Mouse (Mus musculus) heart, embryonic 11.5 days (tissue): ENCODE results near the gene Slc2a6. TPM values are rescaled to one million over a fixed set of nuclear protein-coding genes. Genes with fewer than 3 reads are reported as not detected.
A peak's percentile ranks its signal among the peaks of the same experiment; 100 is the strongest.

Experiments
- ATAC-seq: fragments of 200-750 bp; cut with Nextera tagmentation; replicated peaks from 2 replicates; pipeline ENCODE4 v1.8.0; 2017; ENCODE audit warnings: moderate library complexity; ENCODE audit not compliant: insufficient number of reproducible peaks, low FRiP score, low TSS enrichment
- H3K27ac ChIP-seq: fragments of 300-500 bp; sonication (generic); 2 replicates; pipeline ENCODE4 v1.5.1; 2014; ENCODE audit warnings: mild to moderate bottlenecking, low read depth, low read length
- H3K27me3 ChIP-seq: fragments of 300-500 bp; sonication (generic); 2 replicates; pipeline ENCODE4 v1.6.1; 2014; ENCODE audit warnings: mild to moderate bottlenecking, low read length, mixed read lengths; ENCODE audit not compliant: control insufficient read depth, insufficient read depth
- H3K36me3 ChIP-seq: fragments of 300-500 bp; sonication (generic); 2 replicates; pipeline ENCODE4 v1.6.1; 2014; ENCODE audit warnings: mild to moderate bottlenecking, low read length, moderate library complexity, mixed read lengths; ENCODE audit not compliant: control insufficient read depth, insufficient read depth
- H3K4me1 ChIP-seq: fragments of 300-500 bp; sonication (generic); 2 replicates; pipeline ENCODE4 v1.6.1; 2014; ENCODE audit warnings: low read length; ENCODE audit not compliant: control insufficient read depth, insufficient read depth
- H3K4me2 ChIP-seq: fragments of 300-500 bp; sonication (generic); 2 replicates; pipeline ENCODE4 v1.6.1; 2014; ENCODE audit warnings: mild to moderate bottlenecking, moderate library complexity
- H3K4me3 ChIP-seq: fragments of 300-500 bp; sonication (generic); 2 replicates; pipeline ENCODE4 v1.5.1; 2014; ENCODE audit warnings: low read depth, low read length
- H3K9ac ChIP-seq: fragments of 300-500 bp; sonication (generic); 2 replicates; pipeline ENCODE4 v1.6.1; 2014; ENCODE audit warnings: mild to moderate bottlenecking, low read depth, low read length, moderate library complexity
- H3K9me3 ChIP-seq: fragments of 300-500 bp; sonication (generic); replicated peaks from 2 replicates; pipeline ENCODE4 v1.6.1; 2016; ENCODE audit warnings: low read length; ENCODE audit not compliant: control insufficient read depth
- WGBS: fragments of 180-500 bp; shearing (Covaris S2); extraction: QIAGEN DNeasy Blood & Tissue Kit; methylation state at CpG from one replicate; pipeline ENCODE4 v1.1.7; 2014; ENCODE audit not compliant: insufficient replicate concordance; 5-methylcytosine and 5-hydroxymethylcytosine counted together
- polyA plus RNA-seq: library from polyadenylated mRNA; unstranded; fragments of >200 nt; fragmentation: Nextera tagmentation; extraction: Ambion mirVana; gene quantifications from 2 replicates; pipeline ENCODE4 v1.2.1, GENCODE M21; 2014

Gene Slc2a6
- polyA plus RNA-seq, 1 experiment from 2014 or later: 0.30 TPM

DNA sequence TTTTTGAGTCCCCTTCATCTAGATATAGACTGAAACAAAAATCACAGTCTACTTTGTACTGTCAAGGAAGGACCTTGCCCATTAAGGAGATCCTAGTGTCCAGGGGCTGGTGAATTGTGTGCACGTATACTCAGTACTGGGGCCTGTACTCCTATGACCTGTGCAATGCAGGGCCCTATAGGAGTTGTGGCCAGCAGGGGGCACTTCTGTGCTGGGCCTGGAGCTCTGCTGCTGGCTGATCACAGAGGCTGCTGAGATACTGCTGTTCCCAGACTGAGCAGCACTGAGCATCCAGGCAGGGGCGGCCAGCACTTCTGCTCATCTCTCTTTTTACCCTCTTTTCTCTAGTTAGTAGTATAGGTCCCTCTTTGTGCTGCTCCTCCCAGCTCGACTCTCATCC lies 15.7 kb upstream of the Slc2a6 start:
- peak; percentile 47; the same call in 1 of the 2 replicates for ATAC-seq
- Histone ChIP-seq H3K4me2 (no peak overlapping the region), H3K27me3 (no peaks in the 10 kb centered on the region; the same call in 1 of the 2 replicates), H3K4me3 (no peak overlapping the region), H3K9me3 (no peaks in the 10 kb centered on the region), H3K9ac (no peak overlapping the region), H3K27ac (no peak overlapping the region), H3K4me1 (no peaks in the 10 kb centered on the region), H3K36me3 (no peaks in the 10 kb centered on the region)
- 17% methylated on average over 3 of the region's 3 CpGs for WGBS

DNA sequence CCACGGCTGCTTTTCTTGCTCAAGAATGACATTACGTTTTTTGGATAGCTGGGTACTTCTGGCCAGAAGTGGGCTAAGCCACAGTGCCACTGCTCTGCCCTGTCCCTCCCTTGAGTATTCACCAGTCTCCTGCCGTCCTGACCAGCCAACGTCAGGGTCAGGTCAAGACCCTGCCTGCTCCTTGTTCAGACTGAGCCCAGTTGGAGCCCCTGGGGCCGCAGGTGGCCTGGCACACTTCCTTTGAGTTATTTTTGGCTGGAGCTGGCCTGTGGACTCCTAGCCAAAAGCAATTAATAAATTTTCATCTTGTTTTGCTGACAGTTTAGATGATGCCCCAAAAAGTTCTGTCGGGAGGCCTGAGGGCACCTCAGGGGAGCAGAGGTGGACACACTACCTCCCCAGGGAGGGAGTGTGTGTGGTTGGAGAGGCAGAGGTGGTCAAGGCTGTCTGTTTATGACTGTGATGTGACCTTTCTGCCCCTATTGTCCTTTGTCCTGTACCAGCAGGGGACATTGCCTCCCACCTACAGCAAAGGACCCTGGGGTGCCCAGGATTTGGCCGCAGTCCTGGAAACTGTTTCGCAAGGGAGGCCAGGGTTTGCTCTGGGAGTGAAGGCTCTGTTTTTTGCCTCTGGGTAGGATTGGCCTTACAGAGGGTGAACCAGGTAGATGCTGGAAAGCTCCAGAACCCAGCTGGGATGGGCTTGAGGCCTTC lies 14.5 kb upstream of the Slc2a6 start:
- H3K9ac ChIP-seq: no peak overlapping the region

DNA sequence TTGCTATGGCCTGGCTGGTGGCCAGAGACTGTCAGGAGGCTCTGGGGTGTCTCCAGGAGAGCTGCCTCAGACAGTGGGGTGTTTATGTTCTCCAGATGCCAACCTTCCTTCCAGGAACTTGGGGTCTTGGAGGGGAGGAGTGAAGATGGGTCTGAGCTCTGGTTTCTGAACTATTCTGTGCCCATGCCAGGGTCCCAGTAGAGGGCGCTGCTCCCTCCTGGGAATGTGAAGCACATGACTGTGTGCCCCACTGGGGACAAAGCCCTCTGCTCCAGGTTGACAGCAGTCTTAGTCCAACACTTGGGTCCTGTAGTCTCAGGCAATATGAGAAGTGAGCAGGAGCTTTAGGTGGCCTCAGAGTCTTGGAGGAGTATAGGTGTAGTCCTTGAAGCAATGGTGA lies 11.5 kb upstream of the Slc2a6 start:
- no peak overlapping the region for H3K9ac ChIP-seq
- no peaks in the 10 kb centered on the region for H3K36me3 ChIP-seq
- WGBS: 11% methylated on average over 1 of the region's 1 CpGs
- H3K27ac ChIP-seq: no peak overlapping the region
- H3K4me1 ChIP-seq: no peaks in the 10 kb centered on the region
- H3K4me3 ChIP-seq: no peak overlapping the region
- no peak for ATAC-seq
- no peak overlapping the region for H3K4me2 ChIP-seq
- no peaks in the 10 kb centered on the region; the same call in 1 of the 2 replicates for H3K27me3 ChIP-seq
- no peaks in the 10 kb centered on the region for H3K9me3 ChIP-seq

More for the DNA sequence above, 14.5 kb upstream of the Slc2a6 start:
- Histone ChIP-seq H3K27ac (no peak overlapping the region), H3K36me3 (no peaks in the 10 kb centered on the region), H3K27me3 (no peaks in the 10 kb centered on the region; the same call in 1 of the 2 replicates), H3K9me3 (no peaks in the 10 kb centered on the region), H3K4me2 (no peak overlapping the region), H3K4me1 (no peaks in the 10 kb centered on the region), H3K4me3 (no peak overlapping the region)
- no peak for ATAC-seq
- WGBS: 65% methylated on average over 8 of the region's 8 CpGs

DNA sequence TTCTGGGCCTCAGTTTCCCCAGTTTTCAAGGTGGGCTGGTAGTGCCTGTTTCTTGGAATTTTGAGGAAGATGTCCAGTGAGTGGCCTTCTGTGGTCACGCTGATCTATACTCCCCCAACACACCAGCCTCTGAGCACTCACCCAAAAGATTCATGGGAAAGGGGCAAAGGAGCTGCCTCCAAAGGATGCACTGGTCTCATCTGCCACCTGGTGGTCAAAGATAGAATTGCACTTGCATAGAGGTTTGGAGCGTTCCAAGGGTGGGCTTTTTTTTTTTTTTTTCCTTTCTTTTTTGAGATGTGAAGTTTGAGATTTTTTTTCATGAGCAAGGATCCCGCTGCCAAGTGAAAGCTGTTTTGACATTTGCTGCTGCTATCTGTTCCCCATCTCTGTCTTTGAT lies 10.8 kb upstream of the Slc2a6 start:
- WGBS: 4% methylated on average over 3 of the region's 3 CpGs

DNA sequence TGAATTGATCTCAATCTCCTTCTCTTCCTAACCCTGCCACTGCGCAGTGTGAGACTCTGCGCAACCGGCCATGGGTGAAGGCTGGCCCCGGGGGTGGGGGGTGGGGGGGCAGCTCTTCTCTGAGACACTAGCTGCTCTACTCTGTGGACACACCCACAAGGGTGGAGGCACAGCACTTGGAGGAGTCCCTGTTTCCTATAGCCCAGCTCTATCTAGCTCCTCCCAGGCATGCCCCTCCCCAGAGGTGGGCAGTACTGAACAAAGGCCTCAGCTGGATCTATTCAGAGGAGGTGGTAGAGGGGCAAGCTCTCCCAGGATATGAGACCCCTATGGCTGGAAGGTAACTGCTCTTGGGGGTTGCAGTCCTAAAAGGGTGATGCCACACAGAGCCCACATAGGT lies 9.2 kb upstream of the Slc2a6 start:
- WGBS: 59% methylated on average over 4 of the region's 4 CpGs
- peak; percentile 61; the same call in 1 of the 2 replicates for ATAC-seq

More for the DNA sequence above, 10.8 kb upstream of the Slc2a6 start:
- Histone ChIP-seq H3K27me3 (no peaks in the 10 kb centered on the region; the same call in 1 of the 2 replicates), H3K9ac (no peak overlapping the region), H3K4me2 (no peak overlapping the region), H3K9me3 (no peaks in the 10 kb centered on the region), H3K27ac (no peak overlapping the region), H3K36me3 (no peaks in the 10 kb centered on the region), H3K4me1 (no peaks in the 10 kb centered on the region), H3K4me3 (no peak overlapping the region)
- no peak; the same call in 1 of the 2 replicates for ATAC-seq

DNA sequence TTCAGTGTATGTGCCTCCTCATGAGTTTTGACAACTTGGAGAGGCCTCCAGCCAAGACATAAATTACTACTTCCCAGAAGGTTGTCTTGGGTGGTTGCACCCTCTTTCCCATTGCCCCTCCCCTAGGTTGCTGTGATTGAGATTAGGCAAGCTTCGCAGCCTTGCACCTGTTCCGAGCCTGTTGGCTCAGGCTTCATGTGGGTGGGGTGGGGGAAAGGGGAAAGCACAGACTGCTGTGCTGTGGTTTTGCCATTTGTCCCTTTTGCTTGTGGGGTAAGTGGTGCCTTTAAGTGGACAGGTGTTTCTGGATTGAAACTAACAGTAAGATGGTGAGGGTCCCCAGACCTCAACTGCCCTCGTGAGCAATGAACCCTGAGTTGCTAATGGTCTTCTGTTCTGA lies 8.2 kb upstream of the Slc2a6 start:
- ATAC-seq: no peak
- H3K36me3 ChIP-seq: no peaks in the 10 kb centered on the region
- 65% methylated on average over 3 of the region's 3 CpGs for WGBS
- H3K4me1 ChIP-seq: no peaks in the 10 kb centered on the region
- no peaks in the 10 kb centered on the region for H3K9me3 ChIP-seq
- H3K9ac ChIP-seq: no peak overlapping the region
- H3K27me3 ChIP-seq: no peaks in the 10 kb centered on the region; the same call in 1 of the 2 replicates
- H3K4me2 ChIP-seq: no peak overlapping the region
- H3K27ac ChIP-seq: no peak overlapping the region
- no peak overlapping the region for H3K4me3 ChIP-seq

More for the DNA sequence above, 9.2 kb upstream of the Slc2a6 start:
- no peak overlapping the region for H3K9ac ChIP-seq
- no peaks in the 10 kb centered on the region for H3K4me1 ChIP-seq
- H3K4me3 ChIP-seq: no peak overlapping the region
- H3K9me3 ChIP-seq: no peaks in the 10 kb centered on the region
- no peak overlapping the region for H3K27ac ChIP-seq
- no peaks in the 10 kb centered on the region; the same call in 1 of the 2 replicates for H3K27me3 ChIP-seq
- no peaks in the 10 kb centered on the region for H3K36me3 ChIP-seq
- no peak overlapping the region for H3K4me2 ChIP-seq

DNA sequence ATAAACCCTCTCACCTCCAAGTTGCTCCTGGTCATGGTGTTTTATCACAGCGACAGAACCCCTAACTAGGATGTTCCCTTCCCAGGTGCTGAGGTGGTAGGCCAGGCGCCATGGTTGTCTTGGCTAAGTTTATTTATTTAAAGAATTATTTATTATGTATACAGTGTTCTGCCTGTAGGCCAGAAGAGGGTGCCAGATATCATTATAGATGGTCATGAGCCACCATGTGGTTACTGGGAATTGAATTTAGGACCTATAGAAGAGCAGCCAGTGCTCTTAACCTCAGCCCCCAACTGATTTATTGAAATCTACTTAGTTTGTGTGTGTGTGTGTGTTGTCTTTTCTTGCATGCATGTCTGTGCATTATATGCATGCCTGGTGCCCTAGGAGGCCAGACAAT lies 4.6 kb upstream of the Slc2a6 start:
- H3K9ac ChIP-seq: no peak overlapping the region
- H3K9me3 ChIP-seq: no peaks in the 10 kb centered on the region
- H3K36me3 ChIP-seq: no peaks in the 10 kb centered on the region
- H3K27ac ChIP-seq: no peak overlapping the region
- H3K4me1 ChIP-seq: peaks cover 5% of the 10 kb centered on the region; the same call in 1 of the 2 replicates
- no peak for ATAC-seq
- H3K4me2 ChIP-seq: no peak overlapping the region
- peaks cover 10% of the 10 kb centered on the region for H3K27me3 ChIP-seq
- WGBS: 60% methylated on average over 2 of the region's 2 CpGs
- H3K4me3 ChIP-seq: no peak overlapping the region

DNA sequence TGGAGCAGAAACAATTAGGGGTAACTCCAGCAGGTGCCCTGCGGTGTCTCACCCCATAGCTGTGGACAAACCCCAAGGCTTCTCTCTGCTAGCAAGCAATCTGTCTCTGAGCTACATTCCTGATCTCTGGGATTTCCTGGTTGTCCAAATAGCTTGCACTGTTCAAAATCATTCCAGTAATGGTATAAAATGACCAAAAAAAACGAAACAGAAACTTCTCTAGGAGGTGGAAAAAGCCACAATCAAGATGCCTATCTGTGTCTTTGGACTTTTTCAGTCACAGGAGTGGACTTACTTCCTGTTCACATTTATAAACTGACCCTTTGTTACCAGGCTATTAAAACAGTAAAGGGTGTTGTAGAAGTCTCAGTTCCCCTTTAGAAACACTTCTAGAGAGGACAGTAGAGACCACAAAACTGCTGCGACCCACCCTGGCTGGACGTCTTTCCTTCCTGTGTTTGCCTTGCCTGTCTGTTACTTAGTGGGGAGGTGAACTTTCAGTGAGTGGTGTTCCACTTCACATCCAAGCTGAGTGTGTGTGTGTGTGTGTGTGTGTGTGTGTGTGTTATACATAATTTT lies 728 bp upstream of the Slc2a6 start:
- no peak overlapping the region for H3K4me3 ChIP-seq
- peaks cover 5% of the 10 kb centered on the region; the same call in 1 of the 2 replicates for H3K4me1 ChIP-seq
- no peak for ATAC-seq
- H3K27me3 ChIP-seq: peaks cover 25% of the 10 kb centered on the region
- no peak overlapping the region for H3K27ac ChIP-seq
- no peak overlapping the region for H3K9ac ChIP-seq
- no peaks in the 10 kb centered on the region for H3K9me3 ChIP-seq
- H3K4me2 ChIP-seq: peak overlapping the region; percentile 66
- no peaks in the 10 kb centered on the region for H3K36me3 ChIP-seq
- WGBS: 55% methylated on average over 4 of the region's 4 CpGs
